Mouse (Mus musculus) embryonic facial prominence, embryonic 10.5 days (tissue): ENCODE results near the gene Gm11037. TPM values are rescaled to one million over a fixed set of nuclear protein-coding genes. Genes with fewer than 3 reads are reported as not detected.

Experiments used
- DNase-seq: peaks from one replicate; pipeline ENCODE4 v3.0.0-alpha.2; 2017; ENCODE audit warnings: low spot score
- H3K27ac ChIP-seq: fragments of 300-500 bp; sonication (generic); replicated peaks from 2 replicates; pipeline ENCODE4 v1.5.1; 2016; ENCODE audit warnings: mild to moderate bottlenecking
- H3K27me3 ChIP-seq: fragments of 300-500 bp; sonication (generic); replicated peaks from 2 replicates; pipeline ENCODE4 v1.6.1; 2016; ENCODE audit warnings: low read depth, mild to moderate bottlenecking; ENCODE audit not compliant: poor library complexity, severe bottlenecking
- H3K36me3 ChIP-seq: fragments of 300-500 bp; sonication (generic); replicated peaks from 2 replicates; pipeline ENCODE4 v1.6.1; 2016; ENCODE audit warnings: mild to moderate bottlenecking, moderate library complexity
- H3K4me1 ChIP-seq: fragments of 300-500 bp; sonication (generic); 2 replicates; pipeline ENCODE4 v1.6.1; 2016
- H3K4me3 ChIP-seq: fragments of 300-500 bp; sonication (generic); 2 replicates; pipeline ENCODE4 v1.5.1; 2016; ENCODE audit warnings: mild to moderate bottlenecking, moderate library complexity
- H3K9me3 ChIP-seq: fragments of 300-500 bp; sonication (generic); 2 replicates; pipeline ENCODE4 v1.6.1; 2016; ENCODE audit warnings: mild to moderate bottlenecking
- WGBS: fragments of 180-500 bp; shearing (Covaris S2); methylation state at CpG from one replicate; pipeline ENCODE4 v1.1.7; 2016; 5-methylcytosine and 5-hydroxymethylcytosine counted together
- polyA plus RNA-seq: library from polyadenylated mRNA; unstranded; fragments of >200 nt; fragmentation: Nextera tagmentation; extraction: Ambion mirVana; gene quantifications from 2 replicates; pipeline ENCODE4 v1.2.1, GENCODE M21; 2016

Gm11037 gene
- polyA plus RNA-seq, 1 experiment from 2014 or later, result not detected

DNA sequence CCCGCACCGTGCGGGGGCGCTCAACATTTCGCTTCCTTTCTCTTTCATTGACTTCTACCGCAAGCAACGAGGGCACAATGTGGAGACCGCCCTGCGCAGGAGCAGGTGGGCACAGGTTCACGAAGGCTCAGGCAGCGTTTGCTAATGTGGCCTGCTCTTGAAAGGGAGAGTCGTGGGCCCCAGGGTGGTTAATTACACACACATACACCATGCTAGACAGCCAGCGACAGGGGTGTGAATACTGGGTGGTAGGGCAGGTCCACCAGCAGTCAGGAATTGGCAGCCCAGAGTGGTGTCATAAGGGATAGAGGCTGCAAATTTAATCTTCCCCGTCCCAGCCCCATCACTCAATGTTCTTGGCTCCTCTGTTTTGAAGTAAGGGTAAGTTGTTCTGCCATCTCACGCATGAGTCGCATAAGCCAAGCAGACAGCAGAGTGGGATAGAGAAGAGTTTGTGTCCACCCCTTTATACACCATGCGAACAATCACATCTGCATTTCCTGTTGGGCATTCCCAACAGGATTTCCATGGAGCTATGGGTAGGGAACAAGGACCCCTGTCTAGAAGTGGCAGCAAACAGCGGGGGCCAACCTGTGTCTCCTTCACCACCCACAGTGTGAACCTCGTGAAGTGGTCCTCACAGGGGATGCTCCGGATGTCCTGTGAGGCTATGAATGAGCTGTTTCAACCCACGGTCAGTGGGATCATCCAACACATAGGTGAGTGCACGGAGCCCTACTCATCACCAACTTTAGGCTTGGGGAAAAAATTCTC is 9.9 kb downstream of the Gm11037 start:
- H3K4me1 ChIP-seq, result peaks cover 29% of the 10 kb centered on the region
- 67% methylated on average over 22 of the region's 22 CpGs for WGBS
- DNase-seq, result no peak
- no peaks in the 10 kb centered on the region for H3K9me3 ChIP-seq
- H3K27me3 ChIP-seq, result no peaks in the 10 kb centered on the region
- no peak overlapping the region for H3K27ac ChIP-seq
- peaks cover 98% of the 10 kb centered on the region for H3K36me3 ChIP-seq
- H3K4me3 ChIP-seq, result no peak overlapping the region

DNA sequence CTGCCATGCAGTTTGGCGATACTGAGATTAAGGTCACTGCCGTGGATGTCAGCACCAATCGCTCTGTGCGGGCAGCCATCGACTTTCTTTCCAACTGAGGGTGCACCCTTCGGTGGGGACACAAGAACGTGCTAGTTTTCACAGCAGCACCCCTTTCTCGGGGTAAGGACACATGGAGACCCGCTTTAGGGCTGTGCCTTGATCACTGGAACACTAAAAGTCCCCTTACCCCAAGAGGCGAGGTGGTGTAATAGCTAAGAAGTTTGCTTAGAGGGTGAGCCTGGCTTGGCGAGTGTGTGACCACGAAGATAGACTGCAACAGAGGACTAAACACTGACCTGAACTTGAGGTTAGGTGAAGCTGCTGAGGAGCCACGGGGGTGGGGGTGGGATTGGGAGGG is 11.8 kb downstream of the Gm11037 start:
- H3K27me3 ChIP-seq, result no peaks in the 10 kb centered on the region
- no peaks in the 10 kb centered on the region for H3K9me3 ChIP-seq
- WGBS, result 67% methylated on average over 13 of the region's 13 CpGs
- peaks cover 98% of the 10 kb centered on the region for H3K36me3 ChIP-seq
- H3K4me3 ChIP-seq, result no peak overlapping the region
- no peak for DNase-seq
- peaks cover 21% of the 10 kb centered on the region for H3K4me1 ChIP-seq
- no peak overlapping the region for H3K27ac ChIP-seq

- no peak for DNase-seq
- 86% methylated on average over 2 of the region's 2 CpGs for WGBS
- H3K4me3 ChIP-seq, result no peak overlapping the region
- H3K36me3 ChIP-seq, result peaks cover 99% of the 10 kb centered on the region
- H3K9me3 ChIP-seq, result no peaks in the 10 kb centered on the region
- H3K4me1 ChIP-seq, result peaks cover 19% of the 10 kb centered on the region
- H3K27me3 ChIP-seq, result no peaks in the 10 kb centered on the region
- H3K27ac ChIP-seq, result no peak overlapping the region
These were observed 12.2 kb downstream of the Gm11037 start for GRCm38 (mm10) chr2:131145536-131145935.

DNA sequence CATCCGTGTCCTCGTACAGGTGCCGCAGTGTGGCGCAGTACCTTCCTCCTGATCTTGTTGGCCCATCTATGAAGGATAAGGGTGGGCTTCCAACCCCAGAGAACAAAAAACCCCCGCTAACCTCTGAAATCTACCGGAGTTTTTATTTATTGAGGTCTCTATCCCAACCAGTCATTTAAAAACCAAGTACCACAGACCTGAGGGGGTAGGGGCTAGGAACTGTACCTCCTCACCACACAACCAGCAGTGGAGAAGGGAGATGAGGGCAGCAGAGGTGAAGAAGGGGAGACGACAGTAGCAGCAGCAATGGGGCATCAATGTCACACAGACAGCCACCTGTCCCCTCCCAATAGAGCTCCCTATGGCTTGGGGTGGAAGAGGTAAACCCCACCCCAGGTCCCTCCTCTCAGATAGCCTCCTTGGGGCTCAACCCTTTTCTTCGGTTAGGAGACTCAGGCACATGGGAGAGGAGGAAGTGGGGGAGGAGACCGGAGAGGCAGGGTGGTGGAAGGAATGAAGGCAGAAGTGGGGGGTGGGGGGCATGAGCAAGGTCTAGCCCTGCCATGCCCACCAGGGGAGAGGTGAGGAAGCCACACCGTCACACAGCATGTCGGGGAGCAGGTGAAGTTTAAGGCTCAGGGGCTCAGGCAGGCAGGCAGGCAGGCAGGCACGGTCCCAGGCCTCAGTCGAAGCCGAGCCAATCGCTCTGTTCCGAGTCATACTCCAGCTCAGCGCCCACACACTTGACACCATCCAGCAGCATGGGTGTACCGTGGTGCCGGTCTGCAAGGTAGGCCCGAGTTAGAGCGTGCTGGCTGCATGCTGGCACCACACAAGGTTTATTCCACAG is 13.1 kb downstream of the Gm11037 start:
- Histone ChIP-seq H3K27me3 (no peaks in the 10 kb centered on the region), H3K4me3 (no peak overlapping the region), H3K4me1 (peaks cover 13% of the 10 kb centered on the region), H3K36me3 (peaks cover 99% of the 10 kb centered on the region), H3K9me3 (no peaks in the 10 kb centered on the region), H3K27ac (no peak overlapping the region; the same call in 1 of the 2 replicates)
- 89% methylated on average over 21 of the region's 21 CpGs for WGBS
- no peak for DNase-seq

DNA sequence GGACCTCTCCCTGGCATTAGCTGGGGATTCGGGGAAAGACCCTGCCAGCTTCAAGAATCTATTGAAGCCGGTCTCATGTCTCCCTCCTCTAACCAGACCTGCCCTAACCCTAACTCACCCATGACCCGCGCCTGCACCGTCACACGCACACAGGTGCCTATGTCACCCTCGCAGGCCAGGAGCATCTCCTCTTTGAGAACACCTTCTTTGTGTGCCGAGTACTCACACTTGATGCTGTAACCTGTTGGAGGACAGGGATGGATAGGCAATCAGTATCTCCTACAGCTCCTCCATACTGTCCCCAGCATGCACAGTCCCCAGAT is 13.7 kb downstream of the Gm11037 start:
- WGBS, result 94% methylated on average over 8 of the region's 8 CpGs
- no peak overlapping the region for H3K4me3 ChIP-seq
- H3K27me3 ChIP-seq, result no peaks in the 10 kb centered on the region
- H3K4me1 ChIP-seq, result peaks cover 13% of the 10 kb centered on the region
- H3K36me3 ChIP-seq, result peaks cover 99% of the 10 kb centered on the region
- no peak overlapping the region; the same call in 1 of the 2 replicates for H3K27ac ChIP-seq
- no peaks in the 10 kb centered on the region for H3K9me3 ChIP-seq
- no peak for DNase-seq

DNA sequence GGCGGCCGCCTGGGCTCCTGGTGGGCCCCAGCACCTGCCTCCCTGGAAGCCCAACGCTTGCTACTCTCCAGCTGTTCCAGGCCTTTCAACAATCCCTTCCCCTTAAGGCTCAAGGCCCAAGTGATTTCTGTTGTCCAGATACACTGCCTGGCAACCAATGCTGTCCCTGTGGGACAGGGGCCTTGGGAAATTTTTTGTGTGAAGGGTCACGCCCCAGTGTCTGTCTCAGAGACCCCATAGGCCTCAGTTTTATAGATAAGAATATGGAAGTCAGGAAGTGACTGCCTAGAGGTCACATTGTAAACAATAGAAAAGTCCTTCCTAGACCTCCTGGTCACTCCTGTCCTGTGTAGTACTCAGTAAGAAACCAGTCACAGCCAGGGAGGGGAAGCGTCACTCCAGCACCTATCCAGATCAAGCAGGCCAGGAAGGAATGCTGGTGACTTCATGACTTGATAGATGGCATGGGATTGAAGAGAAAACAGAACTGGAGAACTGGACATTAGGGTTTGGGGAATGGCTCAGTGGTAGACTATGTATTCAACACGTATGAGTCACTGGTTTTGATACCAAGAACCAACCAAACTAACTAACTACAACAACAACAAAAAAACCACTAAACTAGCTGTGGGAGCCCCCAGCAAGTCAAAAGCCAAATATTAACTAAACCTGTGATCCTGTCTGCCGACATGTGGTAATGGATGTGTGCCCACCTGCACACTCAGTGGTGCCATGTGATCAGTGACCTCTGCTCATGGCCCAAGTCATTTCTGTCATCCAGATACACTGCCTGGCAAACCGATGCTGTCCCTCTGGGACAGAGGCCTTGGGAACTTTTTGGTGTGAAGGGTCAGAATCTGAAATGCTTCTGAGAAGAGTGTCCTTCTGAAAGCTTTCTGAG is 15.3 kb downstream of the Gm11037 start:
- WGBS, result 87% methylated on average over 8 of the region's 8 CpGs
- no peaks in the 10 kb centered on the region for H3K27me3 ChIP-seq
- peaks cover 3% of the 10 kb centered on the region; the same call in 1 of the 2 replicates for H3K4me1 ChIP-seq
- H3K4me3 ChIP-seq, result no peak overlapping the region
- peaks cover 99% of the 10 kb centered on the region for H3K36me3 ChIP-seq
- no peak overlapping the region for H3K27ac ChIP-seq
- DNase-seq, result no peak
- H3K9me3 ChIP-seq, result no peaks in the 10 kb centered on the region

DNA sequence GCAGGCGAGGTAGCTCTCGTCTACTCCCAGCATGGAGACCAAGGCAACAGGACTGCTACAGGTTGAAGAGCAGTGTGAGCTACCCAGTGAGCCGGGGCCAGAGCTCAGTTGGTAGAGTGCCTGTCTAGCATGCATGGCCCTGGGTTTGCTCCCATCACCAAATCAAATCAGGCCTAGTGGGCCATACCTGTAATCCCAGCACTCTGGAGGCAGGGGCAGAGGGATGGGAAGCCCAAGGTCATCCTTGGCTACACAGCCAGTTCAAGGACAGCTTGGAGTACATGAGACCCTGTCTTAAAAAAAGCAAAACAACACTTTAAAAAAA is 15.9 kb downstream of the Gm11037 start:
- Histone ChIP-seq H3K4me3 (no peak overlapping the region), H3K27me3 (no peaks in the 10 kb centered on the region), H3K27ac (no peak overlapping the region), H3K9me3 (no peaks in the 10 kb centered on the region), H3K36me3 (peaks cover 98% of the 10 kb centered on the region), H3K4me1 (peaks cover 3% of the 10 kb centered on the region; the same call in 1 of the 2 replicates)
- 87% methylated on average over 3 of the region's 3 CpGs for WGBS
- no peak for DNase-seq

DNA sequence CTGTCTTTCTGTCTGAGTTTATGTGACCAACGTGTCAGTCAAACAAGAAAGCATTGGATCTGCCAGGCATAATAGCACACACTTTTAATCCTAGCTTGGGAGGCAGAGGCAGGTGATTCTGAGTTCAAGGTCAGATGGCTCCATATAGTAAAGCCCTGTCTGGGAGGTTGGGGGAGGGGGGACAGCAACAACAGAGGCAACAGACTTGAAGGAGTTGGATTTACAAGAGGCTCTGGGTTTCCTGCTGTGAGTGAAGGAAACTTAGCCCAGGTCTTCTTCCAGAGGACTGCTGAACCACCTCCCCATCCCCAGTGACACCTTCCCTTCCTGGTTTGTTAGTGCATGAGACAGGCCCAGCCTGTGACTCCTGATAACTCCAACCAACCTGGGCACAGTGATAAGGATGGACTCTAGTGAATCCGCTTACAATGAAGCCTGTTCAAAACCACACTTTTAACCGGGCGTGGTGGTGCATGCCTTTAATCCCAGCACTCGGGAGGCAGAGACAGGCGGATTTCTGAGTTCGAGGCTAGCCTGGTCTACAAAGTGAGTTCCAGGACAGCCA is 19.0 kb downstream of the Gm11037 start:
- DNase-seq, result no peak
- WGBS, result 92% methylated on average over 7 of the region's 7 CpGs
- Histone ChIP-seq H3K27ac (no peak overlapping the region), H3K36me3 (peaks cover 87% of the 10 kb centered on the region), H3K27me3 (no peaks in the 10 kb centered on the region), H3K4me3 (no peak overlapping the region), H3K9me3 (no peaks in the 10 kb centered on the region), H3K4me1 (peaks cover 1% of the 10 kb centered on the region)

GRCm38 (mm10) chr2:131154036-131154435 is 20.7 kb downstream of the Gm11037 start:
- Histone ChIP-seq H3K4me3 (no peak overlapping the region), H3K4me1 (peaks cover 19% of the 10 kb centered on the region), H3K36me3 (peaks cover 69% of the 10 kb centered on the region), H3K9me3 (no peaks in the 10 kb centered on the region), H3K27me3 (no peaks in the 10 kb centered on the region), H3K27ac (no peak overlapping the region)
- DNase-seq, result no peak
- WGBS, result 91% methylated on average over 4 of the region's 4 CpGs

- Histone ChIP-seq H3K27ac (no peak overlapping the region), H3K27me3 (no peaks in the 10 kb centered on the region; the same call in 1 of the 2 replicates), H3K4me1 (peaks cover 31% of the 10 kb centered on the region), H3K4me3 (no peak overlapping the region), H3K36me3 (peaks cover 40% of the 10 kb centered on the region), H3K9me3 (no peaks in the 10 kb centered on the region)
- WGBS, result 95% methylated on average over 7 of the region's 7 CpGs
- no peak for DNase-seq
These were observed 23.7 kb downstream of the Gm11037 start for GRCm38 (mm10) chr2:131156987-131157386.

DNA sequence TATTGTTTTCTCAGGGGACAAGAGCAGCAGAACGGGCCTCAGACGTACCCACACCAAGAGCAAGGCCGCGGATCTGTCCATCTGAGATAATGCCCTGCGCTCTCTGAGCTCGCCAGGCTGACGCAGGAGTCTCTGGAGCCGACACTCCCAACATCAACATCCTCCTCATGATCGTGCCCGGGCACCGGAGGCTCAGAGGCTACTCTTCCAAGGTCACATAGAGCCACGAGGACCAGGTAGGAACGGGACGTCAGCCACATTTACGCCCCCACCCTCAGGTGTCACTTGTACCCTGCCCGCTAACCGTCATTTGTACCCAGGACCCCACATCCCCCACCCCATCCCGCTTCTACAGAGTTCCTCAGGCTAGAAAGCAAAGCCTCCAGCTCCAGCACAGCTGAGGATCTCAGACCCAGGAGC is 26.2 kb downstream of the Gm11037 start:
- WGBS, result under 1% methylated on average over 18 of the region's 18 CpGs

More for the DNA sequence above, 26.2 kb downstream of the Gm11037 start:
- H3K4me3 ChIP-seq, result peak overlapping the region; percentile 77
- H3K27me3 ChIP-seq, result no peaks in the 10 kb centered on the region; the same call in 1 of the 2 replicates
- H3K27ac ChIP-seq, result peak overlapping the region; percentile 95
- peaks cover 17% of the 10 kb centered on the region for H3K36me3 ChIP-seq
- H3K9me3 ChIP-seq, result no peaks in the 10 kb centered on the region
- peaks cover 31% of the 10 kb centered on the region for H3K4me1 ChIP-seq
- no peak for DNase-seq
